Mouse (Mus musculus) left cerebral cortex, postnatal 10 days (tissue): ENCODE data around the gene D230025D16Rik. TPM values are rescaled to one million over a fixed set of nuclear protein-coding genes. Genes with fewer than 3 reads are reported as not detected.

Experiments used
- DNase-seq, 2 experiments: peaks; one replicate each; pipeline ENCODE4 v3.0.0; 2021 to 2022; ENCODE audit warnings: low spot score in 2 of 2, mixed read lengths in 1 of 2; ENCODE audit errors: extremely low spot score in 1 of 2
- intact Hi-C: fragments of 180-260 bp; cut with DNase I; formaldehyde crosslinking; loops from one replicate; pipeline ENCODE4 v1.15.1; 2025
- total RNA-seq, 2 experiments: library from RNA; stranded (reverse); gene quantifications; 2 replicates each; pipeline ENCODE4 v1.2.3; 2021

D230025D16Rik gene
- total RNA-seq, 2 experiments from 2014 or later = 27.5 to 28.0 TPM

DNA sequence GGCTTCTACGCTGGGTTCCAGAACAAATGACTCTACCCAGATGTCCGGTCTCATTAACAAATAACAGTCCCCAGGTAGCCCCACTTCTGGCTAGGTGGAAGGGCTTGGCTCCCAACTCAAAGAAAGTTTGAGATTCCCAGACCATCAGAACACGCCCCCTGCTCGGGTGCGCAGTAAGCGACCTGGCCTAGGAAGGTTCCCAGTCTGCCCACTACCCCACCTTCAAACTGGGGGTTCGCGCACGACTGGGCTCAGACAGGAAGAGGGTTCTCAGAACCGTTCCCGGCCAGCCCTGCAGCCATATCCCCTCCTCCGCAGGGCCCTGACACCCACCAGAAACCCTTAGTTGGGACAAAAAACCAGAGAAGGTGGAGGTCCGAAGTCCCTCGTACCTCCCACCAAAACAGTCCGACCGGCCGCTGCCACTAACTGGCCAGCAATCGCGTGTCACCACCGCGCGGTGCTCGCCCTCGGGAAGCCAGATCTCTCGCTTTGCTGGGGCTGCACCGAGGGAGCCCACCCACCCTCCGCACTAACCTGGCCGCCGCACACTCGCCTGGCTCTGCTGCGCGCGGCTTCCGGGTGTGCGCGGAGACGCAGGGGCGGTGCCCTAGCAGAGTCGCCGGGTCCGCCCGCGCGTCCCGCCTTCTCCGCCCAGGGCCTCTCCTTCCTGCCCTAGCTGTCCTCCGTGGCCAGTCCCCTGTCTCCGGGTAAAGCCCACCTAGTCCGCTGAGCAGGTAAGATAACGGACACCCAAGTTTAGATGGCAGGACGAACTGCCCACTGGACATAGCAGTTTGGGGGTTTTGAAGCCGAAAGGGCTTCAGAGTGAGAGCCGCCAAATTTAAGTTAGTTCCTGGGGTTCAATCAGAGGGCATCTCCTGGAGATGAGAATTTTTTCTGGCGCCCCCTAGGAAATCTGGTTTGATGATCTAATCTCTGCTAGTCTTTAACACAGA, 39.4 kb downstream of the D230025D16Rik start, which contains the start of the genes Tradd and Fbxl8:
Gene Tradd, minus strand, starts transcription at position 586 of the 959 bp plus-strand sequence.
Gene Fbxl8, plus strand, starts transcription at position 625 of the 959 bp plus-strand sequence.
- DNase-seq = peak in 1 of 2 experiments; percentile 79
- intact Hi-C loops = no loop called here

DNA sequence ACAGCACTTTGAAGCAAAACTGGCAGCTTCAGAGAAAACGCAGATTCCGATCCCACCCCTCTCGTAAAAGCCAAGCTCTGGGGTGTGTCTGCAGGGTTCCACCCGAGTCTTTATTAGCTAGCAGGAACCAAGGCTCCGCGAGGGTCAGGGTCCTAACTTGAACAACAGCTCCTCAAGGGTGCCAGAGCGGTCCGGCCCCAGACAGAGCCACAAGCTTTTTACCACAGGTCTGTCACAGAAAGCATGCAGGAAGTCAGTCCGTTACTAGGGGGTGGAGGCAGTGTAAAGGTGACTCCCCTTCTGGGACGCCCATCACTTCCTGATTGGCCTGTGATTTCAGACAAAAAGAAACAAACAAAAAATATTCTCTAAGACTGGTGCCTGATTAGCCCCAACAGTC, 40.2 kb downstream of the D230025D16Rik start:
- intact Hi-C loops = no loop called here
- DNase-seq = no peak

DNA sequence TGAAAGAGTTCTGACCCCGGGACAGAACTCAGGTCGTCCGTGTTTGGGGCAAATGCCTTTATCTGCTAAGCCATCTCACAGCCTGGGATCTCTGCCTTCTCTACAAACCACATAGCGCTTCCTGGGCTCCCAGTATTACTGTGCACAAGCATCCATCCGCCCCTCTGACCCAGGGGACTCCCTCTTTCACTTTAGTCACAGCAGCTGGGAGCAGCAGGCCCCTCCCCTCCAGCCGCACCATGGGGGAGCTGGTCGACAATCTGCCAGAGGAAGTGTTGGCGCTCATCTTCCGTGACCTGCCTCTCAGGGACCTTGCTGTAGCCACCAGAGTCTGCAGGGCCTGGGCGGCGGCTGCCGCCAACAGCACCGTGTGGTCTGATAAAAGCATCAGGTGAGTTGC, 41.8 kb downstream of the D230025D16Rik start:
- DNase-seq = peak in 1 of 2 experiments; percentile 52
- intact Hi-C loops = no loop called here

DNA sequence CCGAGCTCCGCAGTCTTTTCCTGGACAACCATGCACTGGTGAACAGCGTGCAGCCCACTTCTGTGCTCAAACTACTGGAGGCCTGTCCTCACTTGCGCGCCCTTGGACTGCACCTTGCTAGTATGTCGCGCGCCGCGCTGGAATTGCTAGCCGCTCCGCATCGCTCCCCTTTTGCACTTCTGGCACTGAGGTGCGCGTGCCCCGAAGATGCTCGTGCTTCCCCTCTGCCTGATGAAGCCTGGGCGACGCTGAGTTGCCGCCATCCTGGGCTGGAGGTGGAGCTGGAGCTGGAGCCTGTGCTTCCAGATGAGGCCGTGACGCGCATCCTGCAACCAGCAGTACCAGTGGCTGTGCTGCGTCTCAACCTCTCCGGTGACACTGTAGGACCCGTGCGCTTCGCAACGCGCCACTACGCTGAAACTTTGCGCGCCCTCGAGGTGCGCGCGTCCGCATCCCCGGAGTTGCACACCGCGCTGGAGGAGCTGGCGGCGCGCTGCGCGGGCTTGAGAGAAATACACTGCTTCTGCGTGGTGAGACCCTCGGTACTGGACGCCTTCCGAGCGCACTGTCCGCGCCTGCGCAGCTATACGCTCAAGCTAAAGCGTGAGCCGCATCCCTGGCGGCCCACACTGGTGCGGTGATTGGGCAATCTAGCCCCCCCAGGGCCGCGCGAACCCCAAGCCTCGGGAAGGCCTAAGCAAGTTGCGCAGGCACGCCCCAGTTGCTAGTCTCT, 43.6 kb downstream of the D230025D16Rik start:
- intact Hi-C loops = no loop called here
- DNase-seq = peak; percentile 83 to 88

DNA sequence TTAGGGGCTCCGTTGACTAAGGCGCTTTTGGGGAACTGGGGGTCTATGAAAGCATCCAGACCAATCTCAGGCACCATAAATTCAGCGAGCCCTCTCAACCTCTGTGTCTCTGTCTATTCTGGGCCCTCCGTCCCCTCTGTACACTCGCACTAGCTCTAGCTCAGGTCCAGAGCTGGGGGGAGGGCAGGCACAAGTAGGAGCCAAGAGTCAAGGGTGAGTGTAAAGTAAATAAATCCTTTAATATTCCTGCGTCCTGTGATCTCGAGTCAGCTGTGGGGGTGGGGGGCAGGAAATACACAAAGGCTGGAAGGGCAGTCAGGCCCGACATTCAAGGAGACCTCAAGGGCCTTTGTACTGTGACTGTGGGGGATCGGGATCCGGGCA, 44.1 kb downstream of the D230025D16Rik start:
- intact Hi-C loops = no loop called here
- DNase-seq = peak in 1 of 2 experiments; percentile 76

DNA sequence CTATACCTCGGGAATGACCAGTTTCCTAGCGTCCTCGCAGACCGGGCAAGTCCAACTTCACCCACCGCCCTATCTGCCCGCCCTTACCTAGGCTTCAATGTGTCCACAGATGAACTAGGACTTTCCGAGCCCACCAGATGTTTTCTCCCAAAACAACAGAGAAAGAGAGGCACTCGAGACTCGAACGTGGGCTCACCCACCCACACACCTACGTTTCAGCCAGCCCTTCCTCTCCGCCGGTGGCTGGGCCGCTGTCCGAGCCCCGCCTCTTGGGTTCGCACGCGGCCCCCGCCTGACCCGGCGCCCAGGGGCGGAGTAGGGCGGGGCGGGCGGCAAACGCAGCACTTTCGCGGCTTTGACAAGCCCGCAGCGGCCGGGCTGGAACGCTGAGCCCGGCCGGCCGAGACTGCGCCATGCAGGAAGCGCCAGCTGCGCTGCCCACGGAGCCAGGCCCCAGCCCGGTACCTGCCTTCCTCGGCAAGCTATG, 44.6 kb downstream of the D230025D16Rik start, which contains the start of gene Hsf4:
Gene Hsf4, plus strand, starts transcription at position 341 of the 487 bp plus-strand sequence.
- intact Hi-C loops = no loop called here
- peak in 1 of 2 experiments; percentile 76 for DNase-seq

DNA sequence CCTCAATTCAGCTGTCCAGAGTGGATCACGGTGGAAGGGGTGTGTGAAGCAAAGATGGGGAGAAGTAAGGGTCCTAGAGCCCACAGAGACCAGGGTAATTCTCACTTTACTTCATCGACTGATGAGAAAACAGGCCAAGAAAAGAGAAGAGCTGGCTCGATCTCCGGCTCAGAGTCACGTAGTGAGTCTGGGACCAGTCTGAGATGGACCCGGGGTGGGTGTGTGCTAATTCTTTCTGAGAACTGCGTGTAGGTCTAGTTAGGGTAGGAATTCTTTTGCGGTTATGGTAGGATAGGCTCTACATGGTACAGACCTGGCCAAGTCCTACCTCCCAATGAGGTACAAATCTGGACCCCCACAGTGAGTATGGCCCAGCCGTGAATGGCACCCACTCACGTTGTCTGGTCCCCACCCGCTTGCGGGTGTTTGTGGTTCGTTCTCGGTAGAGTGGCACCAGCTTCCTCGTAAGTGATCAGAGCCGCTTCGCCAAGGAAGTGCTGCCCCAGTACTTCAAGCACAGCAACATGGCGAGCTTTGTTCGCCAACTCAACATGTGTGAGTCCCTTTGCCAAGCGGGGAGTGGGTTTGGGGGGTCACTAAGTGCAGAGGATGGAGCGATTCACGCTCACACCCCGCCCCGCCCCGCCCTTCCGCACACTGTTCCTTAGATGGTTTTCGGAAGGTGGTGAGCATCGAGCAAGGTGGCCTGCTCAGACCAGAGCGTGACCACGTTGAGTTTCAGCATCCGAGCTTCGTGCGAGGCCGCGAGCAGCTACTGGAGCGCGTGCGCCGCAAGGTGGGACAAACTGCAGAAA, 45.4 kb downstream of the D230025D16Rik start:
- DNase-seq = no peak
- intact Hi-C loops = no loop called here

DNA sequence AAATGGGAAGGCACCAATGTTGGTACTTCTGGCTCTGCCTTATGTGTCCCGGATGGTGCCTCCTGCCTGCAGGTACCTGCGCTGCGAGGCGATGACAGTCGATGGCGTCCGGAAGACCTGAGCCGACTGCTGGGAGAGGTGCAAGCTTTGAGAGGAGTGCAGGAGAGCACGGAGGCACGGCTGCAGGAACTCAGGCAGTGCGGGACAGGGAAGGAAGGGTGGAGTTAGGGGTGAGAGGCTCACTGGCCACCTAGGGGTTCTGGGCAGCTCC, 45.9 kb downstream of the D230025D16Rik start:
- no peak for DNase-seq
- intact Hi-C loops = no loop called here

DNA sequence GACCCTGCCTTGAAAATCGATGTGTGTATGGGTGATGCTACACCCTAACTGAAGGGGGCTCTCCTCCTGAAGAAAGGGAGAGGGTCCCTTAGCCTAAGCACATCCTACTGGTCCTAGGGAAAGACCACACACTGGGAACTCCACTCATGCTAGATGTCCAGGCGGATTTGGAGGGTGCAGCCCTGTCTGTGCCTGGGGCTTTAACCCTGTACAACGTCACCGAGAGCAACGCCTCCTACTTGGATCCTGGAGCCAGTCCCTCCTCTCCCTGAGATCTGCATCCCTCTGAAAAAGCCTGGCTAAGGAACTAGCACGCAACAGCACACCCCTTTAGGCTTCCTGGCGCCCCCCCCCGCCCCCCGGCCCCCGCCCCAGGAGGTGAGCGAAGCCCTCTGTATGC, 50.4 kb downstream of the D230025D16Rik start:
- DNase-seq = no peak
- intact Hi-C loops = no loop called here

DNA sequence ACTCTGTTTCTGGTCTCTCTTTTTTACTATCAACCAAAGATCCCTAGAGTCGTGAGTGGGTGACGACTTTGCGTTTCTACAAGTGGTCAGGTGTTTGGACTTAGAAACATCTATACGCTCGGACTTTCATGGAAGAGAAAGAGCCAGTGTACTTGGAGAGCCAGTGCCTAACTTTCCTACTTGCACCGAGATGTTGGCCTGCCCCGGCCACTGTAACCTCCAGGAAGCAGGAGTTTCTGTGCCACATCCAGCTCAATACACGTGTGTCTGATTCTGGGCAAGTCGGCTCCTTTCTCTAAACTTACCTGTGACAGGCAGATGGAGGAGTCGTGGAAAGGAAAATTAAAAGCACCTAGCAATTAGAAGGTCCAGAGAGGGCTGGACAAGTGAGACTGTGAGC, 50.9 kb downstream of the D230025D16Rik start, which contains the start of gene Nol3:
Gene Nol3, plus strand, starts transcription at position 301 of the 400 bp plus-strand sequence.
- intact Hi-C loops = no loop called here
- no peak for DNase-seq

DNA sequence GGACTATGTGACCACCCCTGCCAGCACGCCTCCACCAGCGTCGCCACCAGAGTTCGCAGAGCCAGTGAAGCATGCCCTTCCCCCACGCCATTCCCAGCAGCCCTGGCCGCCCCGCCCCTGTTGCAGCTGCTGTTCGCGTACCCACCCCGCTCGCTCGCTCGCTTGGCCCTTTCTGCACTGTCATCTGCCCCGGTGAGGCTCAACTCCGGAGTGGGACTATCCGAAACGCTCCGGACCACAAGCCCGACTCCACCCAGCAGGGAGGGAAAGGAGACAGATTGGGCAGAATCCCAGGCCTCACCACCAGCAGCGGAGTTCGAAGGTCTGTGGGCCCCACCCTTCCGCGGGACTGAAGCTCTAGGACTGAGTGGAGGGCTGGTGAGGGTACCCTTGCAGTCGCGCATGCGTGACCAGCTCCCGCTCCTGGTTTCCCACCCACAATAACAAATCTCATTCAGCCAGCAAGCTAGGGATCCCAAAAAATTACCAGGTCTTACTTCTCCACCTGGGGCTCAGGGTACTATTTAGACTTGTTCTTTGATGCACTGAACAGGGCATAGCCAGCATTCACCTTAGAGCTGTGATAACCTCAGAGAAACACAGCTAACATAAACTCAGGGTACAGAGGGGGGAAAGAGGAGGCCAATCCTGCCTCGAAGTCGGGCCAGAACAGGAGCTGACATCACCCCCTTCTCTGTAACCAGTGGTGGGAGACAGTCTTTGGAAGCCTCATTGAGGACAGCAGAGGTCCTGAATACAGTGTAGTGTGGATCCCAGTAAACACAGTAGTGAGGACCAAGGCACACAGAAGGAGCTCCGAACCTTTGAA, 51.6 kb downstream of the D230025D16Rik start:
- intact Hi-C loops = no loop called here
- peak in 1 of 2 experiments; percentile 79 for DNase-seq

DNA sequence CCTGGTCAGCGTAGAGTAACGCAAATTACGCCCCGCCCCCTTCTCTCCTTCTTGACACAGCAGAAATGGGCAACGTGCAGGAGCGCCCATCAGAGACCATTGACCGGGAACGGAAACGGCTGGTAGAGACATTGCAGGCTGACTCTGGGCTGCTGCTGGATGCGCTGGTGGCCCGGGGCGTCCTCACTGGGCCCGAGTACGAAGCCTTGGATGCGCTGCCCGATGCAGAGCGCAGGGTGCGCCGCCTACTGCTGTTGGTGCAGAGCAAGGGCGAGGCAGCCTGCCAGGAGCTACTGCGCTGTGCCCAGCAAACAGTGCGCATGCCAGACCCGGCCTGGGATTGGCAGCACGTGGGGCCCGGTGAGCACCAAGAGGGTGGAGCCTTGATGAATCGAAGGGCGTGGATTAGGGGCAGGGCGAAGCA, 54.0 kb downstream of the D230025D16Rik start:
- intact Hi-C loops = no loop called here
- peak; percentile 64 to 85 for DNase-seq

DNA sequence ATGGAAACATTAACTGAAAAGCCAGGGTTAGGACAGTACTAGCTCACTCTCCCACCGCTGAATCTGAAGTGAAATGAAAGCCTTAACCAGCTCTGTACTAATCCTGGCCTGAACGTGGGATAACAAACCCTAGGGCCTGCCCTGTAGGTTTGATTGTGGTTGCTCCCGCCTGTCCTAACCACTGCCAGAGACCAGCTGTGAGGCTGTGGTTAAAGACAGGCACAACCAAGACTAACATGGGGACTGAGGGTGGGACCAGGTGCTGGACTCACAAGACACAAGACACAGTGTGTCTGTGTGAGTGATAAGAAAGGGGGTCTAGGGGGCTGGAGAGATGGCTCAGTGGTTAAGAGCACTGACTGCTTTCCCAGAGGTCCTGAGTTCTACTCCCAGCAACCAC, 55.6 kb downstream of the D230025D16Rik start:
- intact Hi-C loops = no loop called here
- DNase-seq = no peak

DNA sequence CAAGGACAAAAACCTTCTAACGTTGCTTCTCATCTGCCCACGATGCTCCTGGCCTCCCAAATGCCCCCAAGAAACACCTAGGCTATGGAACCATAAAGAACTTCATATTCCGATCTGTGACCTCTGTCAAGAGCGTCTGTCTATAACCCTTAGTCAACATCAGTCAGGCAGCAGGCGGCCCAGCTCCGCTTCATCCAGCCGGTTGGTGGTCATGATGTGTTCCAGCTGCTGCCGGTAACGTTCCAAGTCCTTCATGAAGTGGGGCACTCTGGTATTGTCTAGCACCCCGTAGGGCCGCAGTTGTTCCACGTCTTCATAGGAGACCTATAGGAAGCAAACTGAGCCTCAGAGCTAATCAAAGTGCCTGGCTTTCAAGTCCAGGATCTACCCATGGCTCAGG, 56.9 kb downstream of the D230025D16Rik start:
- intact Hi-C loops = no loop called here
- DNase-seq = no peak

DNA sequence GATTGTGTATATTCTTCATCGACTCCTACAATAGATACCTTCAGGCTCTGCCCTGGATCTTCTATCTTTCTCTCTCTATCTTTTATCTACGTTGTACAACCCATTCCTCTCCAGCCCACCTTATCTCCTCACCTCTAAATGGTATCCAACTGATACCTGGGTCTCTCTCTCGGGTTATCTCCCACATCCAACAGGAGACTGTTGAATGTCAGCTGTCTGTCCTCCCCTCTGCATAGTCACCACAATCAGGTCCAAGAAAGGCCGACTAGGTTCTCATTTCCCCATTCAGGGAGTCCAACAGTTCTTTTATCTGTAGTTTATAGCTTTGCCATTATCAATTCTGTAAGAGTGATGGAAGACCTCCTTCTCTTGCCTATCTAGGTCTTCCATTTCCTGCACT, 57.3 kb downstream of the D230025D16Rik start:
- intact Hi-C loops = no loop called here
- no peak for DNase-seq

DNA sequence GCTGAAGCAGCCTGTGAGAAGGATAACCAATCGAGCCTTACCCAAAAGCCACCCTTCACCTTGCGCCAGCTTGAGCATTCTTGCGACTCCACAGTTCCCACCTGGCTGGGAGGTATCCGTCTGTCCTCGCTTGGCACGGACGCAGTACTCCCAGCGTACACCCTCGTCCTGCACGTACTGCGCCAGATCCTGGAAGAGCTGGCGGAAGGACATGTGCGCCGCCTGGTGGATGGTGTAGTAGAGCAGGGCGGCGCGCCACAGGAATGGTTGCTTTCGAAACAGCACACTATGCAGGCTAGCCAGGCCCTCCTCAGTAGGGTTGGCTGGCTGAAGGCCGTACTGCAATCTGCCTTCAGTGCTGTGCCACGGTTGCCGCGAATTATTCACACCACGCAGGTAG, 58.1 kb downstream of the D230025D16Rik start:
- DNase-seq = no peak
- intact Hi-C loops = no loop called here

DNA sequence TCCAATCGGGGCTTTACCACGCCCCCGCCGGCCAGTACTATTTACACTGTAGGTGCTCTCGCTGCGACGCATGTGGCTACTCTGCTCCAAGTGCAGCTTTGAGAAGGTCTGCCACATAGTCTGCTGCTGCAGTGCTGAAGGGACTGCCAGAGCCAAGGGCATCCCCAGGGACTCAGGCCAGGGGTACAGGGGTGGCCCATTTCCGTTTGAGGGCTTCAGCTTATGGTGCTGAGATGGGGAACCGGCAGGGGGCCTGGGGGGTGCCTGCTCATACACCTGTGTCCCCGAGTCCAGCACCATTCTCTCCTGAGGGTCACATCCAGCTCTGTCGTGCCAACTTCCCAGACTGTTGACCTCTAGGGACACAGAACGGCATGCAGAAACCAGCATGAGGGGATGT, 60.6 kb downstream of the D230025D16Rik start:
- DNase-seq = no peak

DNA sequence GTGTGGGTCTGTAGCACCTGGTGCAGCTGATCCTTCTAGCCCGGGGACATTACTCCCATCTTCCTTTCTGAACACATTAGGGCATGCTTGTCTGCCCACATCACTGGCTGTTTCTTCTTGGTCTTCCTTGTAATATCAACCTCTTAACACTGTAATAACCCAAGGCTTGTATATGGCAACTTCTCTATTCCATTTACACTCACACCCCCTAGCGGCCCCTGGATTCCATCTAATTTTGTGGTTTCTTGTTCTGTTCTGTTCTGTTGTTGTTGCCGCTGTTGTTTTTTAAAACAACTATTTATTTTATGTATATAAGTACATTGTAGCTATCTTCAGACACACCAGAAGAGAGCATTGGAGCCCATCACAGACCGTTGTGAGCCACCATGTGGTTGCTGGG, 62.0 kb downstream of the D230025D16Rik start:
- intact Hi-C loops = no loop called here
- no peak for DNase-seq

More for the DNA sequence above, 60.6 kb downstream of the D230025D16Rik start:
- intact Hi-C loops = no loop called here
